Mouse (Mus musculus) bone marrow, adult 2 months (tissue): ENCODE data around the gene Cyp2u1.

Source experiments
- CTCF ChIP-seq: fragments of 200-500 bp; IDR thresholded peaks from 2 replicates; pipeline ENCODE4 v1.5.1; 2011; ENCODE audit warnings: low read length, control low read depth; ENCODE audit not compliant: control insufficient read depth, insufficient read depth
- POLR2A ChIP-seq: fragments of 200-500 bp; IDR thresholded peaks from 2 replicates; pipeline ENCODE4 v1.6.1; 2011; ENCODE audit warnings: low read depth, mild to moderate bottlenecking, control low read depth, low read length, borderline replicate concordance; ENCODE audit not compliant: control insufficient read depth

- TF ChIP-seq POLR2A (no peak), CTCF (no peak)
Observed at GRCm38 (mm10) chr3:131348579-131348950, 45.5 kb upstream of the Cyp2u1 start.
